Mouse (Mus musculus) embryo, embryonic 10.5 days (tissue): Measurements from ENCODE around the gene Vkorc1l1.
A peak's percentile ranks its signal among the peaks of the same experiment; 100 is the strongest.
"Not testable (repeated sequence)": the region's sequence is repeated elsewhere in the genome, so short reads cannot be mapped to it uniquely, and the experiment has no call there.

Experiments
- DNase-seq: peaks from one replicate; pipeline ENCODE4 v3.0.0-alpha.2; 2015; ENCODE audit warnings: low spot score

Gene Vkorc1l1

DNA sequence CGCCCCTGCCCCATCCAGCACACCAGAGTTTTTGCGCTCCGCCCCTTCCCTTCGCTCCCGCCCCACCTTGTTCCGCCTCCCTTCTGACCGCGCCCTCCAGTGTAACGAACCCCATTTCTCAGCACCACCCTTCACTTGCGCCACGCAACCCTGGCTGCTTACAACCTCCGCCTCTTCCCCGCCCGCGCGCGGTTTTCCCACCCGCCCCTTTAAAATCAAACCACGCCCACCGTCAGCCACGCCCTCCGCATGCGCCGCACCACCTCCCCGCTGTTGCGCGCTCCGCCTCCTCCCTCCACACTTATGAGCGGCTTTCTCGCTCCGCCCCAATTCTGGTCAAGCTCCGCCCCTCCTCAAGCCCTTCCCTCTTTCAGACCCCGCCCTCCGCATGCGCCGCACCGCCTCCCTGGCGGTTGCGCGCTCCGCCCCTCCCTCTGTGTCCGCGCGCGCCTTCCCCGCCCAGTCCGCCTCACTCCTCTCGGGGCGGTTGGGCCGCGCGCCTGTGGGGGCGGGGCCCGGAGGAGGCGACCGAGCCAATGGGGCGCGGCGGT is at the start of gene Vkorc1l1:
Vkorc1l1 (plus strand) TSS at position 476 of the 551 bp plus-strand sequence.
- peak; percentile 99 for DNase-seq

DNA sequence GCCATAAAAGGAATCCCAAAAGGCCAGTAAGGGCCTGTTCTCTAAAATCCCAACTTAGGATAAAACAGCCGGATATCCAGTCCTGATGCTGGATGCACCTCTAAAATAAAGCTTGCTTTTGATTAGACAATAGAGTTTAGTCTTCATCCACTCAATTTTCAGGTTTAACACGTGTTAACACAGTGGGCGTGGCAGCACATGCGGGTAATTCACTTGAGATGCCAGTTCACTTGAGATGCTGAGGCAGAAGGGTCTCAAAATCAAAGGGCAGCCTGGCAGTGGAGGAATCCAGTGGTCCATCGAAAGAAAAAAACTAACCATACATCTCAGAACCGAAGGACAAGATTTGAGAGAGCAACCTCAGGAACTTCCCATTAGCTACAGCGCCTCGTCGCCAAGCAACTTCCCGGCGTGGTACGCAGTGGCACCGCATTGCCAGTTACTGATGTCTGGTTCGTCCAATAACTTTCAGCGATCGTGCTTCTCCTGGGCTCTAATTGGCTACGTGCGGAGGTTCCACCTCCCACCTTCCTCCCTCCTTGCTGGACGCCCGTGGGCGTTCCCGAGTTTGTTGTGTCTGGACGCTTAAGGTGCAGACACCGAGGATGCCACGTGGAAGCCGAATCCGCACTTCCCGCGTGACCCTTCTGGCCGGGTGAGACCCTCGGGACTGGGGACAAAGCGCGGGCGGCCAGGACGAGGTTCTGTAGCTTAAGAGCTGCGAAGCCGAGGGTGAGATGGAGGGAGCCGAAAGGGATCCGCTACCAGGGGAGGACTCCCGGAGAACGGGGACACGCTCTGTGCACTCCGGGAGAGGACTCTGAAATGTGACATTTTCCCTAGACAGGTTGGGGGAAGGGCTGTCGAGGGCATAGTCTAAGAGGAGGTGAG is 46.3 kb upstream of the Vkorc1l1 start, which contains the start of gene Zbed5:
Zbed5 (plus strand) TSS at position 526 of the 891 bp plus-strand sequence.
- peak; percentile 96 for DNase-seq

DNA sequence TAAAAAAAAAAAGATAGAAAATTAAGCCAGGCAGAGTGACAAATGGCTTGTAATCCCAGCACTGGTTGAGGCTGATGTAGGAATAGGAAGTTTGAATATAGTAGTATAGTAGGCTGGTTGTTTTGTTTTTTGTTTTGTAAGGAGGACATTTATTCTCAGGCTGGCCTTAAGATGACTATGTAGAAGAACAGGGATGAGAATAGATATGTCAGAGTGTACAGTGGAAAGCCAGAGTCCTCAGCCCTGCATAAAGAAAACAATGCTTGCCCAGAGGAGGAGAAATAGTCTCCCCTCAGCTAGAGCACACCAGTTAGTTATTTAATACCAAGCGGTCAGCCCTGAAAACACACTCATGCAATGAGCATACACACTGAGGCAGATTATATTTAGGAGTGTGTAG is 43.3 kb upstream of the Vkorc1l1 start, which contains the start of gene Phkg1:
Phkg1 (minus strand) TSS at position 101 of the 400 bp plus-strand sequence.
- no peak for DNase-seq

DNA sequence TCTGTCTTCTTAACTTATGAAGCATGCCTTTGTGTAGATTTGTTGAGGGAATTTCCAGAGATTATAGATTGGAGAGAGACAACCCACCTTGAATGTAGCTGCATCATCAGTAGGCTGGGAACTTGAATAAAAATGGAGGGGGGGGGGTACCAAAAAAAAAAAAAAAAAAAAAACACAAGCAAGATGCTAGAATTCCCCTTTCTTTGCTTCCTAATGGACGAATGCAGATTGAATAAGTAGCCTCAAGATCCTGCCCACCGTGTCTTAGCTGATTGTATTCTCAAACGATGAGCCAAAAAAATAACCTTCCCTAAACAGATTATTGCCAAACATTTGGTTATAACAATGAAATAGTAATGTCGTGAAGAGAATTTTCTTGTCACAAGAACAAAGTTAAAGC is 34.0 kb upstream of the Vkorc1l1 start:
- DNase-seq: no peak

DNA sequence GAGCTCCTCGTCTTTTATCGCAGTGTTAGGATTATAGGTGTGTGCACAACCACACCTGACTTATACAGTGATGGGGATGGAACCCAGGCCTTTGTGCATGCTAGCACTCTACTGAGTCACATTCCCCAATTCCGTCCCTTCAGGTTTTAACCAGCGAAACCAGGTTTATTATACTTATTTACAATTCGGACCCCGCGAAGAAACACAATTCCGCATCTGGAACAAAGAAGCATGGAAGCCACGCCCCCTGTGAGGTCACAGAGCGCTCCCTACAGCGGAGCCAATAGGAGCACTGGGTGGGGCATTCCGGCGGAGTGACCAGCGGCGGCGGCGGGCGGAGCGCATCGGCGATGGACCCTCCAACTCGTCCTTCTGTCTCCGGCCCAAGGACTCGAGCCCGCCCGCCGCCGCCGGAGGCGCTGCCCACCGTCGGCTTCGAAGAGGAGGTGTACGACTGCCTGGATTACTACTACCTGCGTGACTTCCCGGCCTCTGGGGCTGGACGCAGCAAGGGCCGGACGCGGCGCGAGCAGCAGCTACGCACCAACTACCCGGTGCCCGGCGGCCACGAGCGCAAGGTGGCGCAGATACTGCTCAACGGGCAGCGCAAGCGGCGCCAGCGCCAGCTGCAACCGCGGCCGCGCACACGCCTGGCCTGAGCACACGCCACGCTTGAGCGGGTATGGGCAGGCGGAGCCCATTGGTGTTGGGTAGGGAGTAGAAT is 33.4 kb upstream of the Vkorc1l1 start, which contains the start of gene Nupr1l:
Nupr1l (plus strand) TSS at position 299 of the 724 bp plus-strand sequence.
- peak; percentile 98 for DNase-seq

DNA sequence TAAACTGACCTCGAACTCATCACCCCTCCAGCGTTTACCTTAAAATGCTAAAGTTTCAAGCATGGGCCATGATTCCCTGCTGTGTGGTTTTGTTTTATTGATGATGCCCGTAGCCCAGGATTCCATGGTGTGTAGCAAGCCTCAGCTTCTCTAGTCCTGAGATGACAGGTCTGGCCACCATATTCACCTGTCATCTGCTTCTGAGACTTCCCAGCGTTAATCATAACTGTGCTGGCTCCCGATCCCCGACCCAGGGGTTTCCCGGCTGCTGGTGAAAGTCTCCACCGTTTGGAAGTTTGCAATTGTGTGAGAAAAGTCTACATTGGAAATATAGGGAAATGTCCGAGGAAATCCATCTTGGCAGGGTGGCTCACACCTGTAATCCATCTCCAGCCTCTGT is 32.6 kb upstream of the Vkorc1l1 start:
- no peak for DNase-seq

DNA sequence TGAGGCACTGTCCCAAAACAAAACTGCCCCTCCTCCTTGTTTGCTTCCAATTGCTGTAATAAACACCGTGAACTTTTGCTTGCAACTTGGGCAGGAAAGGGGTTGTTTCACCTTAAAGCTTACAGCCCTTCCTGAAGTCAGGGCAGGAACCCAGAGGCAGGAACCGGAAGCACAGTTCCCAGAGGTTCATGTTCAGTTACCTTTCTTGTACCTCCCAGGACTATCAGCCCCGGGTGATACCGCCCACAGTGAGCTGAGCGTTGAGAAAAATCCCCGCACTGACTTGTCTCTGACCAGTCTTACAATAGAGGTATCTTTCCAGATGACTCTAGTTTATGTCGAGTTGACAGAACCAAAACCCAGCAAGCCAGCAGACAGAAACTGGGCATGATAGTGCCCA is 32.2 kb upstream of the Vkorc1l1 start:
- DNase-seq: no peak

DNA sequence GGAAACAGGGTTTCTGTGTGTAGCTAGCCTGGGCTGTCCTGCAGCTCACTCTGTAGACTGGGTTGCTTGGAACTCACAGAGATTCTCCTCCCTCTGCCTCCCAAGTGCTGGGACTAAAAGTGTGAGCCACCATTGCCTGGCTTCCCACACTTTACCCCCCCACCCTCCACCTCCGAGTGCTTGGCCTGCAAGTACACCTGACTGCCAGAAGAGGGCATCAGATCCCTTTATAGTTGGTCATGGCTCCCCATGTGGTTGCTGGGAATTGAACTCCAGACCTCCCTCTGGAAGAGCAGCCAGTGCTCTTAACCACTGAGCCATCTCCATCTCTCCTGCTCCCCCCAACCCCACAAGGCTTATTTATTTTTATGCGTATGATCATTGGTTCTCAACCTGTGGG is 27.7 kb upstream of the Vkorc1l1 start:
- peak; percentile 58 for DNase-seq

DNA sequence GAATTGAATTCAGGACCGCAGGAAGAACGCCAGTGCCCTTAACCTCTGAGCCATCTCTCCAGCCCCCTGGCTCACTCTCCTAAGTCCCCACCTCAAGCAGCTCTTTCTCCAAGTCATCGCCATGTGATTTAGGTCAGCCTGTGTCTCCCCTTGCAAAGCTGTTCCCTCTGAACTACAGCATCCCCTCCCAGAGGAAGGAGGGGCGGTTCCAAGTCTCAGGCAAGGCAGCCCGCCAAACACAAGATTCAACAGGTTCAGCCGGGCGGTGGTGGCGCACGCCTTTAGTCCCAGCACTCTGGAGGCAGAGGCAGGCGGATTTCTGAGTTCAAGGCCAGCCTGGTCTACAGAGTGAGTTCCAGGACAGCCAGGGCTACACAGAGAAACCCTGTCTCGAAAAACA is 26.3 kb upstream of the Vkorc1l1 start:
- DNase-seq: not testable (repeated sequence)

DNA sequence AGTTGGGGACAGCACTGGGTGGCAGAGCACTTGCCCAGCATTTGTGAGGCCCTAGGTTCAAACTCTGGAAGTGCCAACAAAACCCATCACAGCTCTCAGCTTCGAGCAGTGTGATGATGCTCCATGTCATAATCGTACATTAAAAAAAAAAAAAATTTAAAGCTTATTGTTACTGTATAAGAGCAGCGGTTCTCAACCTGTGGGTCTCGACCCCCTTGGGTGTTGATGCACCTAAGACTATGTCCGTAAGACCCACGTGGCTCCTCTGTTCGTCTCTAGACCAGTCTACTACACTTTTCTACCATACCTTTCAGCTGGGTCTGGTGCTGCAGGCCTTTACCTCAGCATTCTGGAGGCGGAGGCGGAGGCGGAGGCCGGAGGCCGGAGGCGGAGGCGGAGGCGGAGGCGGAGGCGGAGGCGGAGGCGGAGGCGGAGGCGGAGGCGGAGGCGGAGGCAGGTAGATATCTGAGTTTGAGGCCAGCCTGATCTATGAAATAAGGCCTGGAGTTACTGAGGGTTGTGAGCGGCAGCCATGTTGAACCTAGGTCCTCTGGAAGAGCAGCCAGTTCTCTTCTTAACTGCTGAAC is 23.6 kb upstream of the Vkorc1l1 start:
- DNase-seq: no peak

DNA sequence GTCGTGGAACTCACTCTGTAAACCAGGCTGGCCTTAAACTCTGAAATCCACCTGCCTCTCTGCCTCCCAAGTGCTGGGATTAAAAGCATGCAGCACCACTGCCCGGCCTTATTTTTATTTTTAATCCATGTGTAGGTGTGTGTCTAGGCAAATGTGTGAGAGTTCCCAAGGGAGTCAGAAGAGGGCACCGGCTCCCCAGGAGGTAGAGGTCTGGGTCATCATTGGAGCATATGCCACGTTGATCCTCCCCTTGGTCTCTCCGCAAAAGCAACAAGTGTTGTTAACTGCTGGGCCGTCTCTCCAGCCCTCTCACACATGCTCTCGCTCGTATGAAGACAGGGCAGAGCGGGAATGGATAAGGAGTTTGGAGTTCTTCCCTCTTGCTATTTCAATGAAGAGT is 23.0 kb upstream of the Vkorc1l1 start:
- no peak for DNase-seq

DNA sequence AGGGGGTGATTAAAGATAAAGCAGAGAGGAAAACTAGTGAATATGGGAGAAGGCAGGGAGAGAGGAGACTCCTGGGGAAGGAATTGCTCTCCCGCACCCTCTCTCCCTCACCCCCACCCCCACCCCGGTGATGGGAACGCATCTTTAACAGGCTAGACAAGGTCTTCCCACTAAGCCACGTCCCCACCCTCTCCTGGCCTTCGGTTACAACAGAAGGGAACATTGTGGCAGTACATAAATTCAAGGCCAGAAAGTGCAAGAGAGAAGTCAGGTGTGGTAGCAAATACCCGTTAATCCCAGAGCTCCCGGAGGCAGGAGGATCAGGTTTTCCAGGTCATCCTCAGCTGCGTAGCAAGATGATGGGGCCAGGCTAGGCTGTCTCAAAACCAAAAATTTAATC is 22.4 kb upstream of the Vkorc1l1 start:
- DNase-seq: no peak

DNA sequence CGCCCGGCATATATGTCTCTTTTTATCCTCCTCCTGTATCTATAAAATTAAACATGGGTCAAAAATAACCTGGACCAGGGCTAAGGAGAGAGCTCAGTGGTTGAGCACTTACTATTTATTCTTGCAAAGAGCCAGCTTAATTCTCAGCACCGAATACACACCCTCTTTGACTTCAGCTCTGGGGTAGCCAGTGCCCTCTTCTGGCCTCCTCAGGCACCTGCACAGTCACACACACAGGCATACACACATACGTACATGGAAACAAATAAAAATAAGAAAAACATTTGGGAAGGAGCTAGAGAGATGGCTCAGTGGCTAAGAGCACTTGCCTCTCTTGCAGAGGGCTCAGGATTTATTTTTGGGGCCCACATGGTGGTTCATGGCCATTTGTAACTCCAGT is 19.8 kb upstream of the Vkorc1l1 start:
- DNase-seq: no peak

DNA sequence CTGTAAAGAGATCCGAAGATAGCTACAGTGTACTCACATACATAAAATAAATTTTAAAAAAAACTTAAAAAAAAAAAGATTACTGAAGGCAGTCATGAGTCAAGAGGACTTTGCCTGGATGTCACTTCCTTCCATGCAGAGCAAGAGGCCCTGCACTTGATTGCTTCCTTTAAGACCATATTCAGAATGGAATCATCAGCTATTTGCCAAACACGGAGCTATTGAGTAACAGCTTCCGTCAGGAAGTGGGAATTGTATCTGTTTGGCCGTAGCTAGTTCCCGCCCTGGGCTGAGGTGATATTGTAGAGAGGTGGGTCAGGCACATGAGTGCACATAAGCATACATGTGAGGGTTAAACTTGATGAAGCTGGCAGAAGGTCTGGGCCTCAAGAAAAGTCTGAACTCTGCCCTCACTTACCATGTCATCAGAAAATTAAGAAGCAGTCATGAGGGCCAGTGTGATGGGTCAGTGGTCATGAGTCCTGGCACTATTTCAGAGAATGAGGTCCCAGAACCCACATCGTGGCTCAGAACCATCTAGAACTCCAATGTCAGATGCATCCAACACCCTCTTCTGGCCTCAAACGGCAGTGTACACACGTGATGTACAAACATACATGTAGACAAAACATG is 16.8 kb upstream of the Vkorc1l1 start:
- DNase-seq: no peak

DNA sequence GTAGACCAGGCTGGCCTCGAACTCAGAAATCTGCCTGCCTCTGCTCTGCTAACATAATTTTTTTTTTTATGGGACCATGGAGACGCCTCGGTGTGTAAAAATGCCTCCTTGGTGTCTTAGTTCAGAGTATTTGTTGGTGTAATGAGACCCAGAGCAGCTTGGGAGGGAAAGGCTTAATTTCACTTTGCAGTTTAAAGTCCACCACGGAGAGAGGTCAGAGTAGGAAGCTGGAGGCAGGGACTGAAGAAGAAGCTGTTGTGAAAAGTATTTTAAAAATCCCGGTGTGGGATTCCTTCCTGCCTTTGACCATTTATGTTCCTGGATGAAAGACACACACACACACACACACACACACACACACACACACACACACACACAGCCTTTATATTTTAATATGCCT is 15.8 kb upstream of the Vkorc1l1 start:
- no peak for DNase-seq

DNA sequence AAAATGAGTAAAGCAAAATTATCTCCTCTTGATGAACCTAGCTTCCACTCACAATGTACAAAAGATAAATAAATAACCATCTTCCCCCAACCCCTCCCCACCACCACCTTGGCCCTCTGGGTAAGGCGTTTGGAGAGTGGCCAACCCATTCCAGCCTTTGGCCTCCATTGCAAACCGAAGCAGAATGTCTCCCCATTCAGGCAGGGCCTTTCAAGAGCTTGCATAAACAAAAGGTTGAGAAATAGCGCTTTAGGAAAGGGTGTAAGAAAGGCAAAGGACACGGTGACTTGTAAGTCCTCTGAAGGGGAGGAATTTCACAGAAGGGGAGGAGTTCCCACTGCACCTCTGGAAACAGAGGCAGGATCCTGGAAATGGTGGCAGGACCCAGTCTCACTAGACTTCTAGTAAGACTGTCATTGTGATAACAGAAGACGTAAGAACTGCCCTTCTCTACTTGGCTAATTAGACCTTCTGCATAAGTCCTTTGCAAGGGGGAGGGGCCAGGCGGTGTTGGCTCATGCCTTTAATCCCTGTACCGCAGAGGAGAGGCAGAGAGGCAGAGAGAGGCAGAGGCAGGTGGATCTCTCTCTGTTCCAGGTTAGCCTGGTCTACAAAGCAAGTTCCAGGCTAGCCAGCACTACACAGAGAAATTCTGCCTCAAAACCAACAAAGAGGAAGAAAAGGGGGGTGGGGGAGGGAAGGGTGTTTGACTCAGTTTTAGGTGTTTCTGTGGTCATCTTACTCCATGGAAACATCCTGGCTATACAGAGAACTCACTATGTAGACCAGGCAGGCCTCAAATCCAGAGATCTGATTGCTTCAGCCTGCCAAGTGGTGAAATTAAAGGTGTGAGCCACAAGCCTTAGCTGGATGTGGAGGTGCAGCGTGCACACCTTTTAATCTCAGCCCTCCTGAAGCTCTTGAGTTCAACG is 11.6 kb upstream of the Vkorc1l1 start:
- DNase-seq: no peak

DNA sequence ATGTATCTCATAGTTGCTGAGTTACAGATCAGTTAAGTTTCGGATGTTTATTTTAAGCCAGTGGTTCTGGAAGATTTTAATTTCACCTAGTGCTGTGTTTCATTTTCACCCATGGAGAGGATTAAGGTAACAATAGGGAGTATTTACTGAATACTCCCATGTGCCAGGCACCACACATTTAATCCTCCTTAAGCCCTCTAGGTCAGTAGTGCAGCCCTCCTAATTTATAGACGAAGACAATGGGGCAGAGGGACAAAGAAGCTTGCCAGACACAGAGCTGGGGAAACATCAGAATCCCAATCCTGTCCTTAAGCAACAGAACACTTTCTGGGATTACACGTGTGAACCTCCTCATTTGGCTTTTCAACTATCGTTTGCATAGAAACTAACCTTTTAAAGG is 4.8 kb upstream of the Vkorc1l1 start:
- peak; percentile 25 for DNase-seq

DNA sequence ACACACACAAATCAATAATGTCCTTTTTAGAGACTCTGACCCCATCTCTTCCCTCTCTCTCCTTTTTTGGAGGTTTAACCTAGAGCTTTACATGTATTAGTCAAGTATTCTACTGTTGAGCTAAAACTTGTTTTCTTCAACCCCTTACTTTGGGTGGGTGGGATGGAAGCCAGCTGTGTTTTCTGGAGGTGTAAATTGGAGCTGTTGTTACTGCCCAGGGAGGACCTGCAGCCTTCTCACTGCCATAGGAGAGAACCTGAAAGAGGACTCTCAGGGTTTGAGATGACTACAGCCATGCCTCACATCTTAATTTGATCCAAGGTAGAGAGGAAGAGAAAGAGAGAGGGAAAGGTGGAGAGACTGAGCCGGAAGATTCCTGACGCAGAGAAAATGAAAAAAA is 1.5 kb upstream of the Vkorc1l1 start:
- DNase-seq: no peak

DNA sequence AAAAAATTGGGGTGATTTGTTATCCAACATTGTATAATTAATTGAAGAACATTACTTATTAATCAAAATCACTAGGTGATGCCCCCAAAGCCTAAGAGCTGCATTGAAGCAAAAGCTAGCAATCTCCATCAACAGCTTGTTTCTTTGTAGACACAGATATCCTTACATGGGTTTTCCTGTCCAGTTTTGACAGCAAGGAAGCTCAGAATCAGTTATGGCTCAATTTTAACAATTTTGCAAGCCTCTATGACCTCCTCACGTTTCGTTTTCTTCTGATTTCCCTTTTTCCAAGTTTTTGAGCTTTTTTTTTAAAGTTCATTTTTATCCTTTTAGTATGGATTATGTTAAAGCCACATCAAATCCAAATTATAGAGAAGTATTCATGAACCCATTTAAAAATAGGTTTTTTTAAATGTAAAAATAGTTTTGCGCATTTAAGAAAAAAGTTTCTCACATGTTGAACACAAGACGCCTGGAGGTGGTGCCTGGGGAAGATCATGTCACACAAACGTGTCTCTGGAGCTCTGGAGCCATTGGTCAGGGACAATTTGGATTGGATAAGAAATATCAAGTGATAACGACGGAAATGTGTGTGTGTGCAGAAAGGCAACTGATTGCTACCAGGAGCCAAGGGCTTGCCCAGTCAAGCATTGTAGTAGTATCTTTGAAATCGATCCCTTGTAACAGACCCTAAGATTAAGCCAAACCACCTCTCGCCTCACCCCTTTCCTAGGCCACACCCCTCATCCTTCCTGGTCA is 855 bp upstream of the Vkorc1l1 start:
- DNase-seq: no peak
